Mouse (Mus musculus): ENCODE data around the gene Atp6v0e2.

Atp6v0e2 gene

DNA sequence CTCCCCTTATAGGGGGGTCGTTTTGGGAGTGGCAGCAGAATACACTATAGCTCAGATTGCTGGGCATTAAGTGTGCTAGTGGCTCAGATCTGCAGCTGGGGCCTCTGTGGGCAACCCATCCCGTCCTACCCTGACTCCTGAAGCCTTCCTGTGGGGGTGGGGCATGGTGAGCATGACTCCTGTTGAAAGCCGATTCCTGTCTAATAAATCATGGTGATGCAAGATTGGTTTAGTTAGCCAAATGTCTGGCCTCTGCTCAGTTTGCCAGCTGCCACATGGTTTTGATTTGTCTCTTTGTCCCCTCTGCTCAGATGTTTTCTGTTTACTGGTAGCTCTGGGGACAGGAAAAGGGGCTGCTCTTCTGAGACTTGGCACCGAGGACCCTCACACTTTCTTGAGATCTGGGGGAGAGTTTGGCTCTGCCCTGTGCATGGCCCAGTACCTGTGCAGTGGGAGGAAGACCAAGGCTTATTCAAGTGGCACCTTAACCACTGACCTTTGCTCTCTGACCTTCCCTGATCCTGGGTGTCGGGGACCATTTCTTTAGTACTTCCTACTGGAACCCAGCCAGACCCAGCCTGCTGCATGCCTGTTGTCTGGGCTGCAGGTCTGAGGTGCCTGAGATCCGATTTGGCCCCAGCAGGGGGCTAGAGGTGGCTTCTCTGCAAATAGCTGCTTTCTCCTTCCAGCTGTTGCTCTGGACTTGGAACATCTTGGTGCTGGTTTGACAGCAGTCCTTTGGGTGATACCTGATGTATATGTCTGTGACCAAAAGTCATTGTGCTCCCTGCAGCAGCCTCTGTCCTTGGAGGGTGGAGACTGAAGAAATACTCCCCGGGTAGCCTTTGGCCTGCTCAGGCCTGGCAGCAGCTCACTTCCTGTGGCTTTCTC, 4.4 kb downstream of the Atp6v0e2 start:
- no peak for DNase-seq

DNA sequence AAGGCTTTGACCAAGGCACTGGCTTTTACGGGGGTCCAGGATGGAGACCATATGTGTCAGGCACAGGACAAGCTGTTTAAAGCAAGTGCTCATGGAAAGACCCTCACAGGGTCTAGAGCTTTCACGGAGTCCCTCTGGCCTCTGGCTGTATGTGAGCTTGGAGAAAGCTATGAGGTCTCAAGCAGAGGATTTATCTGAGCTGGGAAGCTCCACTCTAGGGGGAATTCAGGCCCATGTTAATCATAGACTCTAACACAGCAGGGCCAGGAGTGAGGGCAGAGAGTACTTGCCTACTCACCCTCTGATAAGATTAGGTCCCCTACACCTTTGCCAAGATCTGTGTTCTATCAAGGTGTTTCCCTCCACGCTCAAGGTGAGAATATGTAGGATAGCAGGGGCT, 5.2 kb downstream of the Atp6v0e2 start:
- DNase-seq = no peak

DNA sequence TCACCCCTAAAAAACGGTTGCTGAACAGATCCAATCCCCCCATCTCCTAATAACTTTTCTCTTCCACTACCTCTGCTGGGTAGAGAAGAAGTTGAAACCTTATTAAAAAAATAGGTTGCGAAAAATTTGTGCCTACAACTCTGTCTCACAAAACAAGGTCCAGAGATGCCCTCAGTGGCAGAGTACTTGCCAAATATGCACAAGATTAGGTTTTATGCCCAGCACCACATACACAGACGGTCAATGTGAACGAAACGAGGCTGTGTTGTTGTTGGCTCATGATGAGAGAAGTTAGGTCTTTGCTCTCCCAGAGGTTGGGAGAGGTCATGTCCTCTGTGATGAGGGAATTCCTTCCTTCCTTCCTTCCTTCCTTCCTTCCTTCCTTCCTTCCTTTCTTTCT, 7.8 kb downstream of the Atp6v0e2 start:
- no peak for DNase-seq

DNA sequence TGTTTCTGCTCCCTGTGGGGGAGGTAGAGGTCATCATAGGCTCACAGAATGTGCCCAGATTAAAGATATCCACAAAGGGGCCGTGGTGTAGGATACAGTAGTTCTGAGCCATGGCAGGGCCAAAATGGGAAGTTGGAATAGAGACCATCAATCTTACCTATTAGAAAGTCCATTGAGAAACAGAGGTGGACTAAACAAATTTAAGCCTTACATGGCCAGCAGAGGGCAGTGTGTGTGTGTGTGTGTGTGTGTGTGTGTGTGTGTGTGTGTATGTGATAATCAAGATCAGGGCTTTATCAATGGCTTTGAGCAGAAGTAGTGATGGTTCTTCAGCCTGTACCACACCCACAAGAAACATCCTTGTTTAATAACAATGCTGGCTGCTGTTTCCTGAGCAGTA, 8.9 kb downstream of the Atp6v0e2 start:
- peak; percentile 34 for DNase-seq

DNA sequence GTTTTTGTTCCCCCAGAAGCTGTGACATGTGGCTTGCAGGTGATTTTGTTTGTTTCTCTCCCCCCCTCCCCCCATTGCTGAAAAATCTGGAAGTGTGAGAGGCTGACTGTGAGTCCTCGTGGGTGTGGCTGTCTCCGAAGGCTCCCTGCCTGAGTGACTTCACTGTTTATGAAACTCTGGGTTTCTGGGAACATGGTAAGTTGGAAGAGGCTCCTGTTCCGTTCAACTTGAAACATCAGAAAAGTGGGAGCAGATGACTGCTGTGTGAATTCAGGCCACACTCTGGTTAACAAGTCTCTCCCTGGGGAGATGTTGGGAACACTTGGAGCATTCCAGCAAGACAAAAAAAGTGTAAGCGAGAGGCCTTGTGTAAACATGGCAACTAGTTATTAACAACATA, 9.4 kb downstream of the Atp6v0e2 start:
- no peak for DNase-seq

DNA sequence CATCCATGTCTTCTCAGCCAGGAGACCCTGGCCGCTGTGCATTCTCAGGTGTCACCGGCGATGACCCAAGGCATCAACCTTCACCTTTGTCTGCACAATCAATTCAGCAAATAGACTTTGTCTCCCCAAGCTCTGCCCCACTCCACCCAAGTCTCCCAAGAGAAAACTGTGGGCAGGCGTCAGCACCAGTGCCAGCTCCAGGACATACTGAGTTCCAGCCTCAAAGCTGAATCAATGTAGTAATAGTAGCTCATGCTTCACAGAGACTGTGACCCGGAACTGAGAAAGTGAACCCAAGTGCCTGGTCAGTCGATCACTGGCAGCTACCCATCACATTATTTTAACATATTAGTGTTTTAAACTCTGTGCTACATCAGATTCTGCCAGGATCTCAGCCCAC, 10.9 kb downstream of the Atp6v0e2 start:
- DNase-seq = no peak

DNA sequence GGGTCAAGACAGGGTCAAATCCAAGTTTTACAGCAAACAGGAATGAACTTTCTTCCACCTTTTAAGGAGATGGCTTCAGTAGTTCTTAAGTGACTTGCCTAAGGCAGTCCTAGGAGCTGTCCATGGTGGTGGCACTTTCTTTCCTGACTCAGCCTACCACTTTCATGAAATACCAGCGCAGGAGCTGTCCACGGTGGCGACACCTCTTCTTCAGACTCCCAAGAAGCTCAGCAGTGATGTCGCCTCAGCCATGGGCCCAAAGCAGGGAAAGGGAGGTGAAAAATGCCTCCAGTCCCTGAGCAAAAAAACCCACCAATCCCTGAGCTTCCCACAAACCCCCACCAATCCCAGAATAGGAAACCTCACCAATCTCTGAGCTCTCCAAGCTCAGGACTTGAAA, 15.5 kb downstream of the Atp6v0e2 start:
- no peak for DNase-seq

DNA sequence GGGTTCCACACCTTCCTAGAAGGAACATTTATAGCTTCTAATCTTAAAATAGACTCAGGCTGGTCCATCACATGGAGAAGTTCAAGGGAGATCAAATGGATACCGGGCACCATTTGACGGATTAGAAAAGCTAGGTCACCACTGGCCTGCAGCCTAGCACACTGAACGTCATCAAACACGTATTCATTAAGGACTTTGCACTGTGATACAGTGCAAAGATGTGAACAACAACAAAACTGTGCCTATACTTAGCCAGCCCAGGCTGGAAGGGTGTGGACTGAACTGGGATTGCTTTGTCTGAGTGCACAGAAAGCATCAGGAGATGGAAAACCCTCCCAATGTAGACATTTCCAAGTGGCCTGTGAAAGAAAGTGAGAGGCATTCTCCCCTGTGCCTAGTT, 16.4 kb downstream of the Atp6v0e2 start:
- no peak for DNase-seq

DNA sequence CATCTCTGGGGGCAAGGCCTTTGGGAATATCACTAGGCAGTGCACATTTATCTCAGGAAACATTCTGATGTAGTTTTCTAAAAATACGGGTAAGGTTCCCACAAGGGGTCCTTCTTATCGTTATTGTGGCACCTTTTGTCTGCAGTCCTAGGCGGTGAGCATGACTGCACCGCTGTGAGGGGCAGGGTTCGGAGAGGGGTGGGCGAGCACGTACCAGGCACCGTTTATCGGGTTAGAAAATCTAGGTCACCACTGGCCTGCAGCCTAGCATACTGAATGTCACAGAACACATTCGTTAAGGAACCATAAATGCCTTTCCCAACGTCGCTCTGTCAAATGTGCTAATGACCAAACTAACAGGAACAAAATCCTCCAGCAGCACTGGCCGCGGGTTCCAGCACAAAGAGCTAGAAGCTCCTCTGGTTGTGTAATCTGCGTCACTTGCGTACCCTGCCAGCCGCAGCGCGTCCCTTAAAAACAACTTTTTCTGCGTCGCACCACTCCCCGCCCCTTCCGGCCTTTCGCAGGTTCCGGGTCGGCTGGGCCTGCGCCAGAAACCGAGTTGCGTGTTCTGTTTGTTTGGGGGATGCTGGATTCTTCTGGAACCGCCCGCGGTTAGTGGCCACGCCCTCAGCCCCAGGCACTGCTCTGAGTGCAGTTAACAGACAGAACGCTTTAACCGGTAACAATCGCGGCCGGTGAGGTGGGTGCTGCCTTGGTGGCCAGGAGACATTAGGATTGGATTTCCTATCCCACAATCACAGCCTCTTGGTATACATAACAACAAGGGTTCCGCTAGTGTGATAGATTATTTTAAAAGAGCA, 17.1 kb downstream of the Atp6v0e2 start, which contains the start of gene Lrrc61:
TSS of gene Lrrc61 (plus strand) at position 517 of the 824 bp plus-strand sequence.
- peak; percentile 100 for DNase-seq

DNA sequence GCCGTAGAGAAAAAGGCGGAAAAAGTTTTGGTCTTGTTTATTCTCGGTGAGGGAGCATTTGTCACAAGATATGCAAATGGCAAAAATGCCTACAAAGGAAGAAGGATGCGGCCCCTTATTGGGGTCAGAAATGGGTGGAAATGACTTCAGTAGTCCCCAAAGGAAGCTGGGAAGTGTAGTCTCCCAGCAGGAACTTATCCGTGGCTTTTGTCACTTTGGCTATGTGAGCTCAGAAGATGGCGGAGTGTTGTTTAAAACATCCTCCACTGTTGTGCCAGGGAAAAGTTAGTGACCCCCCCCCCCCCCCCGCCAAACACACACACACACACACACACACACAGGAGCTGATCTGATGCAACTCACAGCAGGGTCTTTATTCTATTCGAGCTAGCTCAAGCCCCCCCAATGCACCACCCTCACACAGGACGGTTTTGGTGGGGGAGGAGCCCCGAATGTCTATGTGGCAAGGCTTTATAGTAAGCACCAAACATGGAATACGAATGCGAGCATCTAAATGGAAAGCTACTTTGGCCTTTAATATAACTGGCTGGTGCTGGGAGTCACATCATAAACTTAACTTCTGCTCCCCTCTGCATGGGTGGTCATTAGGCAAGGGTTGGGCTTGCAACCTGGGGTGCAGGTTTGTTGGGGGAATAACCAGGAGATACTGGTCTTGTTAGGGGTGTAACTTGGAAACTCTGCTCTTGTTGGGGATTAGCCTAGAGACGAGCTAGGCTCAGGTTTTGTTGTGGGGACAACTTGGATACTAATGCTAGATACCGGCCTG, 17.9 kb downstream of the Atp6v0e2 start:
- DNase-seq = no peak

DNA sequence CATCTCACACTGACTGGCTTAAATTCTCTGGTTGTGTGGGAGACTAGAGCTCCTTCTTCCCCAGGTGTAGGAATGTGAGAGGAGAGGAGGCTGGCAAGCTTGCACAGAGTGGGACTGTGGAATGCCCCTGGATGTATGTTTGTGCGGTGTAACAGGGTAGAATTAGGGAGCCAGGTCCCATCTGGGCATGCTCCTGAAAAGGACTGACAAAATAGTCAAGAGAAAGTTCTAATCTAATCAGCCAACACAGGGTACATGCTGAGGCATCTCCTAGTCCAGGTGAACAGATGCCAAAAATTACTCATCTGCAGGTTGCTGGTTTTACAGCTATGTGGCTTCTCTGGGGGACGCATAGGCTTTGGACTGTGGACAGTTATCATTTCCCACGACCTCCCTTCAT, 18.5 kb downstream of the Atp6v0e2 start:
- no peak for DNase-seq

DNA sequence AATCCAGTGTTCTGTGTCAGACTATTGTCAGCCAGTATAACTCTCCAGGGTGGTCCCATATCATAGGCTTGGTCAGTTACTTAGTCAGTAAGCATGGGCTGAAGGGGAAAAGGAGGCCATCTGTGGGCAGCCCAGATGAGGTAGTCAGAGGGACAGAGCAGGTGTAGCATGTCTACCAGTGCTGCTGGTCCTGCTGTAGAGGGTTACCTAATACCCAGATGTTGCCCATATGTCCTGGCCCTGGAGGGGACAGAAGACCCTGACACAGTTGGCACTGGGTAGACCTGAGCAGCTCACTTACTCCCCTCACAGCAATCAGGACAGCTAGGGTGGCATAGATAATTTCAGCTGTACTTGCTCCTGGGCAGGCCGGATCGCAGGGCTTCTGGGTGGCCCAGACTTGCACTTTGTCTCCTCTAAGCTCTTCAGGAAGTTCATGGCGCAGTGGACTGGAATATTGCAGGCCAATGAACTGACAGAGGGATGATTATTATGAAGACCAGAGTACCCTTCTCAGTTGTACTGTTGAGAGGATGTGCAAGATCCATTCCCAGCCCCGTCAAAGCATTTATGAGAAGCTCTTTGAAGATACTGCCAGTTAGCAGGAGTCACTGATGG, 28.4 kb downstream of the Atp6v0e2 start:
- DNase-seq = no peak

DNA sequence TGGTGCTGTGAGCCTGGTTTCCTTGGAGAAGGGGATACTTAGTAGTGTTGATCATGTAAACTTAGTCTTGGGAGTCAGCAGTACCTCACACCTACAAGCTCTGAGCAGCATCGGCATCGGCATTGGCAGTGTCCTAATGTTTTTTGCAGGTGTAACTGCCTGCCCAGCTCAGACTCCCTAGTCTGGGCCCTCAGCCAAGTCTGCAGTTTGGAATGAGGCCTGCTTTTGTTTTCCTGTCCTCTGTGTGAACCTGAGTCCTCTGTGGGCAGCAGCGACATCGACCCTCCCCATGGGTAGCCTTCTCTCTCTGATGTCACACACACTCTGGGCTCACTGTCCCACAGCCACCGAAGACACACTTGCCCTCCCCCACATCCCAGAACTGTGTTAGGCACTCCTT, 28.9 kb downstream of the Atp6v0e2 start:
- DNase-seq = no peak

DNA sequence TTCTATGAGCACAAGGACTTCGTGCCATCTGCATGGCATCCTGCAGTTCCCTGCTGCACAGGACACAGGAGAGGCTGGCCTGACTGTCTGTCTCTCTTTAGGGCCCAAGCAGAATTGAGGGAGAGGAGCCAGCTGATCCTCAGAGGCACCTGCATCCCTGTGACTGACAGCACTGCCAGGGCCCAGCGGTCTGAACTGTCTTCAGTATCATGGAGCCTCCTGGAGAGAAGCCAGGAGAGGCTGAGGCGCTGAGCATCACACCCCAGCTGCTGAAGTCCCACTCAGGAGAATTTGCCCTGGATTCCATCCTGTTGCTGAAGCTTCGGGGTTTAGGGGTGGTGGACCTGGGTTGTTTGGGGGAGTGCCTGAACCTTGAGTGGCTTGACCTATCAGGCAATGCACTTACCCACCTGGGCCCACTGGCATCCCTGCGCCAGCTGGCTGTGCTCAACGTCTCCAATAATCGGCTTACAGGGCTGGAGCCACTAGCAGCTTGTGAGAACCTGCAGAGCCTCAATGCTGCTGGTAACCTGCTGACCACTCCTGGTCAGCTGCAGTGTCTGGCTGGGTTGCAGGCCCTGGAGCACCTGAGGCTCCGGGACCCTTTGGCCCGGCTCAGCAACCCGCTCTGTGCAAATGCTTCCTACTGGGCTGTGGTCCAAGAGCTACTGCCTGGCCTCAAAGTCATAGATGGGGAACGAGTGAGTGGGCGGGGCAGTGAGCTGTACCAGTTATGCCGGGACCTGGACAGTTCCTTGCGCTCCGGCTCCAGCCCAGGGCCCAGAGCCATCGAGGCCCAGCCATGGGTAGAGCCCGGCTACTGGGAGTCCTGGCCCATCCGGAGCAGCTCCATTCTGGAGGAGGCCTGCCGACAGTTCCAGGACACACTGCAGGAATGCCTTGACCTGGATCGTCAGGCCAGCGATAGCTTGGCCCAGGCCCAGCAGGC, 30.9 kb downstream of the Atp6v0e2 start:
- no peak for DNase-seq

DNA sequence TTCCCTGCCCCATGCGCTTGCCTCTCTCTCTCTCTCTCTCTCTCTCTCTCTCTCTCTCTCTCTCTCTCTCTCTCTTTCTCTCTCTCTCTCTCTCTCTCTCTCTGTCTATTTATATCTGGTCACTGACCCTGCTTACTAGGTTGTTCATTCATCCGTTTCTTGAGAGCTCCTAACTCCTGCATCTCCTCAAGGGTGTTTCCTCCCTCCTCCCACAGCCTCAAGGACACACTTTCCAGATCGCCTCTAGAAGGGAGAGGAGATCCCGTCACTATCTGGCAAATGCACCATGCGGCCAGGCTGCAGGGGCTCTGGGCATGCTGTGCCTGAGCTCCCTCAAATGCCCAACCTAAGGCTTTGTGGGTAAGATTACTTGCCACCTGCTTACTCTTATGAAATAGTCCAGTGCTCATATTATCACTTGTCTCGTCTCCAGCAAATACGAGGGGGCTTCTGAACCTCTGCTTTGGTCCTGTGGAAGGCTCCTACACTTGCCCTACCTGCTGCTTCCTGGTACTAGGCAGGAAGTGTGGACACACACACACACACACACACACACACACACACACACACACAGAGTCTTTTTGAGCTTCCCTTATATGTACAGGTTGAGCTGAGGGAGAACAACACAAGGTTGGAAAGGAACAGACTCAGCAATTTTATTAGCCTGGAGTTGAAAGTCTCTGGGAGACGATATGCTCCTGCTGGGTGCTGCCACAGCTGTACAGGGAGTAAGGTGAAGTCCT, 31.8 kb downstream of the Atp6v0e2 start:
- no peak for DNase-seq

DNA sequence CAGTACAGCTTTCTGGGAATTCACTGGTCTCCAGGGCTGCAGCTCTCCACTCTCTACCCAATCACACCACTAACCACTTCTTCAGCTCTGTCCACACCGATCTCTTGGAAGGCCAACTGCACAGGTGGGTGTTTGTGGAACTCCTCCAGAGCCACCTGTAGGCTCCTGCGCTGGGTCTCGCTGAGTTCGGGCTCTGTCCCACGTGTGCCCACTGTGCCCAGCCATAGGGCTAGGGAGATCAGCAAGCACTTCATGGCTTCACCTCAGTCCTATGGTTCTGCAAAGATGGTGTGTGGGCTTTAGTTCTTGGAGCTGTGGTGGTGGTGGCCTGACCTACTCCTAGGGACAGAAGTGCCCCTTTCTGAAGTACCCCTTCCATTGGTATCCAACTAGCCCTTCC, 34.6 kb downstream of the Atp6v0e2 start:
- DNase-seq = no peak

DNA sequence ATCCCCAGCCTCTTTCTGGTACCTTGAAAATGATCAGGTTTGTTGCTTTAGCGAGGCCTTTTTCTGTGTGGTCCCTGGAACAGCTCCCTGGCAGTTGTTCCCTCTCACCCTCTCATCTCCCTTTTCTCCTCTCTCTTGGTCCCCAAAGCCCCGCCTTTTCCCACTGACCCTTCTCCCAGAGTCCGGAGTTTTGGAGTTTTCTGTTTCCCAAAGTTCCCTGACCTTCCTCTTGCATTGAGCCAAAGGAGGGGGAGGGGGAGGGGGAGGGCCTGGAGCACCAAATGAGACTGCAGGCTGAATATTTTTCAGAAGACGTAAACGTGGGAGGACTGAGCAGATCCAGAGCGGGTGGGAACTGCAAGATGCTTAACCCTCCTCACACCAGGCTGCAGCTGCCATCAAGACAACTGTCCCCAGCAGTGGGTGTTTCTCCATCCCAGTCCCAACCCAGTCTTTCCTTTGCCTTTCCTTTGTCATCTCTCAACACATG, 35.2 kb downstream of the Atp6v0e2 start, which contains the start of gene Rarres2:
TSS of gene Rarres2 (minus strand) at position 218 of the 490 bp plus-strand sequence.
- no peak for DNase-seq

DNA sequence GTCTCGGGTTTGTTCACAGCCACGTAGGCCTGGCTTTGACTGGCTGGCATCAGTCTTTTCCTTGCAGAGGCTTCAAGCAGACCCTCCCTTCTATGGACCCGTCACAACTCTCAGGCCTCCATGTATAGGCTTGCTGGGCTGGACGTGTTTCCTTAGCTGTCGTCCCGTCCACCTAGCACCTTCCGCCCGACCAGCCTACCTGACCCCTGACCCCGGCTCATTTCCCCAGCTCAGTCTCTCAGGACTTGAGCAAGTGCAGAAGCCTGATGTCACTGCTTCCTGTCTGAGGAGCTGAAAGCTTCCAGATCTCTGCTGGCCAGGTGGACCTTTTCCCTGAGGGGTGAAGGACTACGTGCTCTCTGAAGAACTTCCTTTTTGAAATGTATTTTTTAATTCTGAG, 35.9 kb downstream of the Atp6v0e2 start:
- no peak for DNase-seq

DNA sequence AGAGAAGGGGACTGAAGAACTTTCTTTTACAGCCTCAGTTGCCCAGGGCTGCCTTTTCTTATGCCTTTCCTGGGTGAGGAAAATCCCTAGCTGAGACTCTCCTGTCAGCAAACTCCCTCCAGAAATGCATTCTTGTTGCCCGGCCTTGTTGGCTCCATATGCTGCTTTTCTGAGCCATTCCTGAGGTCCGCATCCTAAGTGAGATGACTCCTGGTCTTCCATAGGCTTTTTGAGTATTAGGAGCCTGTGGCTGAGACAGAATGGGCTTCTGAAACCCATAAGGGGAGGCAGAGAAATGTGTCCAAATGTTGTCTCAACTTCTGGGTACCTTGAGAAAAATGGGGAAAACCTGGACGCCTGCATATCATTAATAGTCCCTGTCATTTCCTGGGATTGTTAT, 36.6 kb downstream of the Atp6v0e2 start:
- no peak for DNase-seq

DNA sequence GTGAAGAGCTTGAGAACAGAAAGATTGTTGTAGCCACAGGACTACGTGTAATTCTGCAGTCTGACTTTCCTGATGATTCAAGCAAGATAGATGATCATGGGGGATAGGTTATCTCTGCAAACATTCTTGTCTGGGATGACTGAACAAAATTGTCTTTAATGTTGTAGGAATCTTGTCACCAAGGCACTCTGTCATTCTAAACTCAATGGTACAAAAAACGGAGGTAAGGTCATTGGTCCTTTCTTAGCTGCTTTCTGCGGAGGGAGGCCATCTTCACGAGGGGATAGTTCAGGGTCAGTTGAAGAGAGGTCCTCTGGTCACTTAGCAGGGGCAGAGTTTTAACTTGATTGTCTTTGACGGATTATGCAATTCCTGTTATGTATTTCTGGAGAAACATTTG, 41.3 kb downstream of the Atp6v0e2 start:
- DNase-seq = no peak

All from right cerebral cortex, postnatal 4 days (tissue).